Mouse (Mus musculus): ENCODE measurements around the gene BC028528.

DNA sequence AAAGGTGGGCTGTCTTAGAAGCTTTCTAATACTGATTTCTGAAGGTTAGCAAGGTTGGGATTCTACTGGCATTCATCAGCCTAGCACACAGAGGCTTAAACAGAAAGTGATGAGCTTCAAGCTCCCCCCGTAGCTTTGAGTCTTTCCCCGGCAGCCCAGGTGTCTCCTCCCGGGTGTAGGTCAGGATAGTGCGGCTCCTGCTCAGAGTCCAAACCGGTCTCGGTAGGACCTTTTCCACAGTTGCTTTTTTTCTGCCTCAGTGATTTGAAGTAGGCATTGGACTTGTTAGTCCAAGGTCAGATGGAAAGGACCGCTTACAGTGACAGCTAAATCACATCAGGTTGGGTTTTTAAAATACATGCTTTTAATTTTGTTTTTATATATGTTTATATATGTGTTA lies 40.8 kb upstream of the BC028528 start:
- TF ChIP-seq CTCF (IDR thresholded peaks at IDR 0.05; ENCODE audit: low read depth) (no peak), EP300 (IDR thresholded peaks at IDR 0.05; ENCODE audit: low read depth) (no peak)

All from liver, postnatal 0 days (tissue).